Mouse (Mus musculus): ENCODE results near the gene Atm. TPM values are rescaled to one million over a fixed set of nuclear protein-coding genes. Genes with fewer than 3 reads are reported as not detected.

The Atm gene
- total and polyA plus RNA-seq, 2 experiments from 2014 or later = 2.6 to 5.3 TPM

GRCm38 (mm10) chr9:53537336-53537965 lies 911 bp upstream of the Atm start:
- H3K4me3 ChIP-seq (ENCODE audit: low read depth, low read length) = peak overlapping the region; percentile 98
- under 1% methylated on average over 31 of the region's 34 CpGs for WGBS

GRCm38 (mm10) chr9:53535416-53536320 lies 872 bp downstream of the Atm start:
- H3K27ac ChIP-seq (ENCODE audit: low read depth) = peak overlapping the region; percentile 86
- peaks cover 8% of the 10 kb centered on the region; the same call in 1 of the 2 replicates for H3K36me3 ChIP-seq (replicated peaks; ENCODE audit: control insufficient read depth, insufficient read depth, low read length)
- 11% methylated on average over 17 of the region's 17 CpGs for WGBS
- ATAC-seq (ENCODE audit: insufficient read depth, low read depth) (no peak), DNase-seq (ENCODE audit: low spot score) (no peak)
- no peaks in the 10 kb centered on the region for H3K27me3 ChIP-seq (ENCODE audit: control insufficient read depth, insufficient read depth, low read length)
- H3K4me3 ChIP-seq (ENCODE audit: low read depth, low read length) = peak overlapping the region; percentile 98
- peaks cover 17% of the 10 kb centered on the region for H3K4me1 ChIP-seq (ENCODE audit: control insufficient read depth, insufficient read depth)
- H3K4me2 ChIP-seq (ENCODE audit: low read depth, low read length) = peak overlapping the region; percentile 93
- H3K9me3 ChIP-seq (replicated peaks; ENCODE audit: control insufficient read depth, low read length) = no peaks in the 10 kb centered on the region
- no peak for TF ChIP-seq EP300 (IDR thresholded peaks at IDR 0.05; ENCODE audit: low read depth)
- TF ChIP-seq CTCF (IDR thresholded peaks at IDR 0.05; ENCODE audit: low read depth) = no peak
- H3K9ac ChIP-seq (replicated peaks; ENCODE audit: low read depth, low read length) = peak overlapping the region; percentile 63

More at GRCm38 (mm10) chr9:53537336-53537965, 911 bp upstream of the Atm start:
- peak; percentile 13; the same call in 1 of the 2 replicates for ATAC-seq (ENCODE audit: insufficient read depth, low read depth)
- Histone ChIP-seq H3K4me1 (ENCODE audit: control insufficient read depth, insufficient read depth) (peaks cover 17% of the 10 kb centered on the region), H3K9me3 (replicated peaks; ENCODE audit: control insufficient read depth, low read length) (no peaks in the 10 kb centered on the region), H3K36me3 (replicated peaks; ENCODE audit: control insufficient read depth, insufficient read depth, low read length) (no peaks in the 10 kb centered on the region), H3K9ac (replicated peaks; ENCODE audit: low read depth, low read length) (peak overlapping the region; percentile 82), H3K4me2 (ENCODE audit: low read depth, low read length) (peak overlapping the region; percentile 96), H3K27ac (ENCODE audit: low read depth) (peak overlapping the region; percentile 91), H3K27me3 (ENCODE audit: control insufficient read depth, insufficient read depth, low read length) (no peaks in the 10 kb centered on the region)
- TF ChIP-seq EP300 (IDR thresholded peaks at IDR 0.05; ENCODE audit: low read depth) = no peak
- peak; percentile 11 for DNase-seq (ENCODE audit: low spot score)

GRCm38 (mm10) chr9:53517373-53518009 lies 19.0 kb downstream of the Atm start:
- 75% methylated on average over 9 of the region's 9 CpGs for WGBS
- ATAC-seq (ENCODE audit: insufficient read depth, low read depth) = no peak
- H3K4me2 ChIP-seq (ENCODE audit: low read depth, low read length) = no peak overlapping the region
- no peaks in the 10 kb centered on the region for H3K27me3 ChIP-seq (ENCODE audit: control insufficient read depth, insufficient read depth, low read length)
- no peaks in the 10 kb centered on the region for H3K9me3 ChIP-seq (replicated peaks; ENCODE audit: control insufficient read depth, low read length)
- H3K27ac ChIP-seq (ENCODE audit: low read depth) = no peak overlapping the region
- H3K36me3 ChIP-seq (replicated peaks; ENCODE audit: control insufficient read depth, insufficient read depth, low read length) = peaks cover 18% of the 10 kb centered on the region; the same call in 1 of the 2 replicates
- no peak for TF ChIP-seq EP300 (IDR thresholded peaks at IDR 0.05; ENCODE audit: low read depth)
- no peak for TF ChIP-seq CTCF (IDR thresholded peaks at IDR 0.05; ENCODE audit: low read depth)
- no peaks in the 10 kb centered on the region for H3K4me1 ChIP-seq (ENCODE audit: control insufficient read depth, insufficient read depth)
- no peak overlapping the region for H3K9ac ChIP-seq (replicated peaks; ENCODE audit: low read depth, low read length)
- H3K4me3 ChIP-seq (ENCODE audit: low read depth, low read length) = no peak overlapping the region
- no peak for DNase-seq (ENCODE audit: low spot score)

- DNase-seq (ENCODE audit: low spot score) = no peak
- H3K36me3 ChIP-seq (replicated peaks; ENCODE audit: control insufficient read depth, insufficient read depth, low read length) = peaks cover 12% of the 10 kb centered on the region; the same call in 1 of the 2 replicates
- no peak overlapping the region for H3K4me2 ChIP-seq (ENCODE audit: low read depth, low read length)
- no peaks in the 10 kb centered on the region for H3K27me3 ChIP-seq (ENCODE audit: control insufficient read depth, insufficient read depth, low read length)
- H3K27ac ChIP-seq (ENCODE audit: low read depth) = no peak overlapping the region
- no peaks in the 10 kb centered on the region for H3K9me3 ChIP-seq (replicated peaks; ENCODE audit: control insufficient read depth, low read length)
- no peak for TF ChIP-seq EP300 (IDR thresholded peaks at IDR 0.05; ENCODE audit: low read depth)
- TF ChIP-seq CTCF (IDR thresholded peaks at IDR 0.05; ENCODE audit: low read depth) = no peak
- no peaks in the 10 kb centered on the region for H3K4me1 ChIP-seq (ENCODE audit: control insufficient read depth, insufficient read depth)
- no peak overlapping the region for H3K9ac ChIP-seq (replicated peaks; ENCODE audit: low read depth, low read length)
- ATAC-seq (ENCODE audit: insufficient read depth, low read depth) = no peak
- no peak overlapping the region for H3K4me3 ChIP-seq (ENCODE audit: low read depth, low read length)
These were observed 22.4 kb downstream of the Atm start for GRCm38 (mm10) chr9:53514091-53514490.

- WGBS = 84% methylated on average over 7 of the region's 7 CpGs
- H3K4me1 ChIP-seq (ENCODE audit: control insufficient read depth, insufficient read depth) = no peaks in the 10 kb centered on the region
- H3K27me3 ChIP-seq (ENCODE audit: control insufficient read depth, insufficient read depth, low read length) = no peaks in the 10 kb centered on the region
- ATAC-seq (ENCODE audit: insufficient read depth, low read depth) (no peak), DNase-seq (ENCODE audit: low spot score) (no peak)
- H3K4me2 ChIP-seq (ENCODE audit: low read depth, low read length) = no peak overlapping the region
- H3K9me3 ChIP-seq (replicated peaks; ENCODE audit: control insufficient read depth, low read length) = no peaks in the 10 kb centered on the region
- H3K36me3 ChIP-seq (replicated peaks; ENCODE audit: control insufficient read depth, insufficient read depth, low read length) = peaks cover 23% of the 10 kb centered on the region; the same call in 1 of the 2 replicates
- no peak overlapping the region for H3K4me3 ChIP-seq (ENCODE audit: low read depth, low read length)
- H3K27ac ChIP-seq (ENCODE audit: low read depth) = no peak overlapping the region
- H3K9ac ChIP-seq (replicated peaks; ENCODE audit: low read depth, low read length) = no peak overlapping the region
- TF ChIP-seq EP300 (IDR thresholded peaks at IDR 0.05; ENCODE audit: low read depth) (no peak), CTCF (IDR thresholded peaks at IDR 0.05; ENCODE audit: low read depth) (no peak)
These were observed 28.5 kb downstream of the Atm start for GRCm38 (mm10) chr9:53508053-53508452.

Data from heart, postnatal 0 days (tissue).